Mouse (Mus musculus): ENCODE results near the gene H2al1c. TPM values are rescaled to one million over a fixed set of nuclear protein-coding genes. Genes with fewer than 3 reads are reported as not detected.
"Not testable (repeated sequence)": the region's sequence is repeated elsewhere in the genome, so short reads cannot be mapped to it uniquely, and the experiment has no call there.

H2al1c gene
- polyA plus RNA-seq (2014; fragmentation: Nextera tagmentation; extraction: Ambion mirVana), result not detected in 2 replicates

- not testable (repeated sequence) for H3K36me3 ChIP-seq (ENCODE audit: control insufficient read depth, insufficient read depth, low read length); H3K27ac ChIP-seq (ENCODE audit: low read depth, low read length); DNase-seq (ENCODE audit: low spot score); H3K9ac ChIP-seq (ENCODE audit: low read depth, low read length); H3K9me3 ChIP-seq (ENCODE audit: control insufficient read depth, low read length); H3K4me2 ChIP-seq; ATAC-seq (replicated peaks; ENCODE audit: low FRiP score); H3K4me3 ChIP-seq (ENCODE audit: low read depth, low read length); H3K27me3 ChIP-seq (replicated peaks; ENCODE audit: control insufficient read depth, insufficient read depth, low read length); H3K4me1 ChIP-seq (replicated peaks; ENCODE audit: control insufficient read depth, insufficient read depth, low read length)
- 73% methylated on average over 1 of the region's 6 CpGs for WGBS
Measured at GRCm38 (mm10) chrX:11305355-11305754, at the start of gene H2al1c. Gene H2al1c, plus strand, starts transcription at chrX:11305655.

GRCm38 (mm10) chrX:11264918-11265317 is 40.5 kb upstream of the H2al1c start:
- Histone ChIP-seq H3K4me1 (replicated peaks; ENCODE audit: control insufficient read depth, insufficient read depth, low read length) (no peaks in the 10 kb centered on the region), H3K27me3 (replicated peaks; ENCODE audit: control insufficient read depth, insufficient read depth, low read length) (peaks cover 7% of the 10 kb centered on the region), H3K36me3 (ENCODE audit: control insufficient read depth, insufficient read depth, low read length) (no peaks in the 10 kb centered on the region), H3K9me3 (ENCODE audit: control insufficient read depth, low read length) (no peaks in the 10 kb centered on the region), H3K4me2 (no peak overlapping the region), H3K27ac (ENCODE audit: low read depth, low read length) (no peak overlapping the region), H3K4me3 (ENCODE audit: low read depth, low read length) (no peak overlapping the region), H3K9ac (ENCODE audit: low read depth, low read length) (no peak overlapping the region)
- ATAC-seq (replicated peaks; ENCODE audit: low FRiP score), result no peak
- WGBS, result 79% methylated on average over 8 of the region's 8 CpGs
- no peak for DNase-seq (ENCODE audit: low spot score)

GRCm38 (mm10) chrX:11267791-11268190 is 37.7 kb upstream of the H2al1c start:
- Histone ChIP-seq H3K9ac (ENCODE audit: low read depth, low read length) (no peak overlapping the region), H3K4me2 (no peak overlapping the region), H3K4me3 (ENCODE audit: low read depth, low read length) (no peak overlapping the region), H3K36me3 (ENCODE audit: control insufficient read depth, insufficient read depth, low read length) (no peaks in the 10 kb centered on the region), H3K9me3 (ENCODE audit: control insufficient read depth, low read length) (no peaks in the 10 kb centered on the region), H3K27me3 (replicated peaks; ENCODE audit: control insufficient read depth, insufficient read depth, low read length) (peaks cover 7% of the 10 kb centered on the region), H3K27ac (ENCODE audit: low read depth, low read length) (no peak overlapping the region), H3K4me1 (replicated peaks; ENCODE audit: control insufficient read depth, insufficient read depth, low read length) (no peaks in the 10 kb centered on the region)
- 58% methylated on average over 7 of the region's 7 CpGs for WGBS
- ATAC-seq (replicated peaks; ENCODE audit: low FRiP score), result no peak
- no peak for DNase-seq (ENCODE audit: low spot score)

- Histone ChIP-seq H3K4me3 (ENCODE audit: low read depth, low read length) (no peak overlapping the region), H3K4me2 (no peak overlapping the region), H3K9ac (ENCODE audit: low read depth, low read length) (no peak overlapping the region), H3K27ac (ENCODE audit: low read depth, low read length) (no peak overlapping the region), H3K27me3 (replicated peaks; ENCODE audit: control insufficient read depth, insufficient read depth, low read length) (peaks cover 7% of the 10 kb centered on the region), H3K4me1 (replicated peaks; ENCODE audit: control insufficient read depth, insufficient read depth, low read length) (no peaks in the 10 kb centered on the region), H3K36me3 (ENCODE audit: control insufficient read depth, insufficient read depth, low read length) (no peaks in the 10 kb centered on the region), H3K9me3 (ENCODE audit: control insufficient read depth, low read length) (no peaks in the 10 kb centered on the region)
- DNase-seq (ENCODE audit: low spot score), result no peak
- no peak for ATAC-seq (replicated peaks; ENCODE audit: low FRiP score)
- 81% methylated on average over 3 of the region's 3 CpGs for WGBS
Measured at GRCm38 (mm10) chrX:11269074-11269473, 36.4 kb upstream of the H2al1c start.

- ATAC-seq (replicated peaks; ENCODE audit: low FRiP score) (no peak), DNase-seq (ENCODE audit: low spot score) (no peak)
- no peaks in the 10 kb centered on the region; the same call in 1 of the 2 replicates for H3K27me3 ChIP-seq (replicated peaks; ENCODE audit: control insufficient read depth, insufficient read depth, low read length)
- H3K27ac ChIP-seq (ENCODE audit: low read depth, low read length), result no peak overlapping the region
- no peak overlapping the region for H3K4me3 ChIP-seq (ENCODE audit: low read depth, low read length)
- H3K9me3 ChIP-seq (ENCODE audit: control insufficient read depth, low read length), result no peaks in the 10 kb centered on the region
- 80% methylated on average over 3 of the region's 3 CpGs for WGBS
- H3K4me1 ChIP-seq (replicated peaks; ENCODE audit: control insufficient read depth, insufficient read depth, low read length), result no peaks in the 10 kb centered on the region
- no peaks in the 10 kb centered on the region for H3K36me3 ChIP-seq (ENCODE audit: control insufficient read depth, insufficient read depth, low read length)
- H3K9ac ChIP-seq (ENCODE audit: low read depth, low read length), result no peak overlapping the region
- H3K4me2 ChIP-seq, result no peak overlapping the region
Measured at GRCm38 (mm10) chrX:11273190-11273589, 32.3 kb upstream of the H2al1c start.

- no peak overlapping the region for H3K4me2 ChIP-seq
- no peaks in the 10 kb centered on the region for H3K9me3 ChIP-seq (ENCODE audit: control insufficient read depth, low read length)
- no peaks in the 10 kb centered on the region for H3K4me1 ChIP-seq (replicated peaks; ENCODE audit: control insufficient read depth, insufficient read depth, low read length)
- H3K27ac ChIP-seq (ENCODE audit: low read depth, low read length), result no peak overlapping the region
- no peaks in the 10 kb centered on the region for H3K36me3 ChIP-seq (ENCODE audit: control insufficient read depth, insufficient read depth, low read length)
- peaks cover 3% of the 10 kb centered on the region; the same call in 1 of the 2 replicates for H3K27me3 ChIP-seq (replicated peaks; ENCODE audit: control insufficient read depth, insufficient read depth, low read length)
- DNase-seq (ENCODE audit: low spot score) (no peak), ATAC-seq (replicated peaks; ENCODE audit: low FRiP score) (no peak)
- WGBS, result 84% methylated on average over 6 of the region's 6 CpGs
- no peak overlapping the region for H3K9ac ChIP-seq (ENCODE audit: low read depth, low read length)
- no peak overlapping the region for H3K4me3 ChIP-seq (ENCODE audit: low read depth, low read length)
Measured at GRCm38 (mm10) chrX:11277083-11277482, 28.4 kb upstream of the H2al1c start.

GRCm38 (mm10) chrX:11280741-11281140 is 24.7 kb upstream of the H2al1c start:
- DNase-seq (ENCODE audit: low spot score) (no peak), ATAC-seq (replicated peaks; ENCODE audit: low FRiP score) (no peak)
- H3K4me3 ChIP-seq (ENCODE audit: low read depth, low read length), result no peak overlapping the region
- no peak overlapping the region for H3K4me2 ChIP-seq
- 58% methylated on average over 2 of the region's 2 CpGs for WGBS
- H3K27me3 ChIP-seq (replicated peaks; ENCODE audit: control insufficient read depth, insufficient read depth, low read length), result peaks cover 3% of the 10 kb centered on the region; the same call in 1 of the 2 replicates
- H3K9me3 ChIP-seq (ENCODE audit: control insufficient read depth, low read length), result no peaks in the 10 kb centered on the region
- H3K36me3 ChIP-seq (ENCODE audit: control insufficient read depth, insufficient read depth, low read length), result no peaks in the 10 kb centered on the region
- no peaks in the 10 kb centered on the region for H3K4me1 ChIP-seq (replicated peaks; ENCODE audit: control insufficient read depth, insufficient read depth, low read length)
- H3K9ac ChIP-seq (ENCODE audit: low read depth, low read length), result no peak overlapping the region
- no peak overlapping the region for H3K27ac ChIP-seq (ENCODE audit: low read depth, low read length)

- H3K4me2 ChIP-seq, result no peak overlapping the region
- no peak overlapping the region for H3K27ac ChIP-seq (ENCODE audit: low read depth, low read length)
- H3K4me3 ChIP-seq (ENCODE audit: low read depth, low read length), result no peak overlapping the region
- no peaks in the 10 kb centered on the region for H3K4me1 ChIP-seq (replicated peaks; ENCODE audit: control insufficient read depth, insufficient read depth, low read length)
- H3K9ac ChIP-seq (ENCODE audit: low read depth, low read length), result no peak overlapping the region
- no peaks in the 10 kb centered on the region for H3K27me3 ChIP-seq (replicated peaks; ENCODE audit: control insufficient read depth, insufficient read depth, low read length)
- DNase-seq (ENCODE audit: low spot score), result no peak
- H3K9me3 ChIP-seq (ENCODE audit: control insufficient read depth, low read length), result no peaks in the 10 kb centered on the region
- no peaks in the 10 kb centered on the region for H3K36me3 ChIP-seq (ENCODE audit: control insufficient read depth, insufficient read depth, low read length)
- WGBS, result 66% methylated on average over 14 of the region's 14 CpGs
- ATAC-seq (replicated peaks; ENCODE audit: low FRiP score), result no peak
Measured at GRCm38 (mm10) chrX:11288306-11288882, 17.1 kb upstream of the H2al1c start.

GRCm38 (mm10) chrX:11289244-11289643 is 16.2 kb upstream of the H2al1c start:
- Histone ChIP-seq H3K4me2 (no peak overlapping the region), H3K27me3 (replicated peaks; ENCODE audit: control insufficient read depth, insufficient read depth, low read length) (no peaks in the 10 kb centered on the region), H3K4me1 (replicated peaks; ENCODE audit: control insufficient read depth, insufficient read depth, low read length) (no peaks in the 10 kb centered on the region), H3K27ac (ENCODE audit: low read depth, low read length) (no peak overlapping the region), H3K9ac (ENCODE audit: low read depth, low read length) (no peak overlapping the region), H3K9me3 (ENCODE audit: control insufficient read depth, low read length) (no peaks in the 10 kb centered on the region), H3K36me3 (ENCODE audit: control insufficient read depth, insufficient read depth, low read length) (no peaks in the 10 kb centered on the region), H3K4me3 (ENCODE audit: low read depth, low read length) (no peak overlapping the region)
- DNase-seq (ENCODE audit: low spot score), result no peak
- ATAC-seq (replicated peaks; ENCODE audit: low FRiP score), result no peak
- WGBS, result 62% methylated on average over 4 of the region's 4 CpGs
